ENCODE assay signal across 10 mouse cellular contexts in genomic region chr7:99553222-99553884, GRCm38 (mm10). TPM values are rescaled to one million over a fixed set of nuclear protein-coding genes. Genes with fewer than 3 reads are reported as not detected.
A peak's percentile ranks its signal among the peaks of the same experiment; 100 is the strongest.
DNase-seq lines count a peak whose midpoint lies in the region; ATAC-seq and TF ChIP-seq lines count a peak whose summit lies in the region.
"Had no signal": no experiment of that assay in that cellular context is flagged by ENCODE, and none has a peak within 500 bp of the region (broad histone marks: within the 10 kb centered on the region; RNA-seq: fewer than 3 reads in every experiment).

No protein-coding gene starts in this region.

- H3K9ac ChIP-seq in liver, embryonic 13.5 days = no peak overlapping the region
- H3K9ac ChIP-seq in liver, postnatal 0 days (replicated peaks) = no peak overlapping the region
- peak overlapping the region; percentile 5; the same call in 1 of the 2 replicates for H3K9ac ChIP-seq in intestine, embryonic 15.5 days
- no peak overlapping the region for H3K9ac ChIP-seq in limb, embryonic 12.5 days (replicated peaks)
- H3K9ac ChIP-seq in stomach, postnatal 0 days (ENCODE audit: low read length) = no peak overlapping the region

- H3K27ac ChIP-seq in liver, embryonic 13.5 days = 0 out of 2 replicates have a peak overlapping the region, but pooled peaks have one; percentile 15
- no peak overlapping the region for H3K27ac ChIP-seq in liver, postnatal 0 days (ENCODE audit: low read depth)
- H3K27ac ChIP-seq in intestine, embryonic 15.5 days = peak overlapping the region; percentile 79
- H3K27ac ChIP-seq in limb, embryonic 12.5 days = peak overlapping the region; percentile 89
- H3K27ac ChIP-seq in stomach, postnatal 0 days (replicated peaks) = peak overlapping the region; percentile 30
- H3K27ac ChIP-seq in cerebellum, adult 2 months (ENCODE audit: insufficient read depth, low read length) = no peak overlapping the region
- H3K27ac ChIP-seq: macrophage had no signal

- peaks cover 41% of the 10 kb centered on the region for H3K36me3 ChIP-seq in liver, embryonic 13.5 days
- H3K36me3 ChIP-seq in liver, postnatal 0 days (replicated peaks; ENCODE audit: insufficient read depth, low read length) = 0 out of 2 replicates have a peak, but pooled peaks cover 2% of the 10 kb centered on the region
- H3K36me3 ChIP-seq in intestine, embryonic 15.5 days = no peaks in the 10 kb centered on the region
- peaks cover 8% of the 10 kb centered on the region; the same call in 1 of the 2 replicates for H3K36me3 ChIP-seq in limb, embryonic 12.5 days
- H3K36me3 ChIP-seq in stomach, postnatal 0 days (ENCODE audit: control insufficient read depth, insufficient read depth, low read length) = no peaks in the 10 kb centered on the region

- no peak for TF ChIP-seq CTCF in liver, postnatal 0 days (IDR thresholded peaks at IDR 0.05; ENCODE audit: low read depth)
- no peak for TF ChIP-seq CTCF in stomach, postnatal 0 days (IDR thresholded peaks at IDR 0.05; ENCODE audit: low read depth)
- TF ChIP-seq CTCF in cerebellum, adult 2 months (IDR thresholded peaks at IDR 0.05; ENCODE audit: borderline replicate concordance, insufficient read depth, low read depth, low read length) = no peak

- H3K4me1 ChIP-seq in liver, embryonic 13.5 days (replicated peaks) = peaks cover 45% of the 10 kb centered on the region
- H3K4me1 ChIP-seq in liver, postnatal 0 days (ENCODE audit: insufficient read depth) = peaks cover 20% of the 10 kb centered on the region
- H3K4me1 ChIP-seq in intestine, embryonic 15.5 days (replicated peaks) = peaks cover 30% of the 10 kb centered on the region
- H3K4me1 ChIP-seq in limb, embryonic 12.5 days (replicated peaks) = peaks cover 43% of the 10 kb centered on the region
- peaks cover 15% of the 10 kb centered on the region for H3K4me1 ChIP-seq in stomach, postnatal 0 days (replicated peaks; ENCODE audit: control insufficient read depth, insufficient read depth)
- 0 out of 2 replicates have a peak, but pooled peaks cover 7% of the 10 kb centered on the region for H3K4me1 ChIP-seq in cerebellum, adult 2 months (ENCODE audit: control insufficient read depth, insufficient read depth, low read length)

- ATAC-seq in liver, embryonic 13.5 days (ENCODE audit: low read depth) = no peak
- no peak for ATAC-seq in liver, postnatal 0 days
- peak; percentile 44 for ATAC-seq in intestine, embryonic 15.5 days
- peak; percentile 44 for ATAC-seq in limb, embryonic 12.5 days (ENCODE audit: insufficient number of reproducible peaks, insufficient read depth, low FRiP score, low TSS enrichment, low read depth)
- peak; percentile 73 for ATAC-seq in stomach, postnatal 0 days (ENCODE audit: low FRiP score, low TSS enrichment)
- ATAC-seq: Patski had no signal

- no peak for TF ChIP-seq EP300 in liver, postnatal 0 days (IDR thresholded peaks at IDR 0.05; ENCODE audit: low read depth)
- TF ChIP-seq EP300 in stomach, postnatal 0 days (optimal IDR thresholded peaks at IDR 0.05) = no peak

- DNase-seq in liver, embryonic 13.5 days = no peak
- DNase-seq in liver, postnatal 0 days = no peak
- peak; percentile 72 for DNase-seq in stomach, postnatal 0 days (ENCODE audit: low spot score)
- no peak for DNase-seq in cerebellum, adult 2 months
- no peak for DNase-seq in spleen, postnatal 36 days (ENCODE audit: low spot score in 2 of 2)
- DNase-seq: thymus, postnatal 14 days had no signal

- H3K4me2 ChIP-seq in liver, embryonic 13.5 days = no peak overlapping the region
- H3K4me2 ChIP-seq in liver, postnatal 0 days (ENCODE audit: low read depth, low read length) = no peak overlapping the region
- no peak overlapping the region for H3K4me2 ChIP-seq in intestine, embryonic 15.5 days (replicated peaks)
- H3K4me2 ChIP-seq in limb, embryonic 12.5 days = peak overlapping the region; percentile 31
- no peak overlapping the region; the same call in 1 of the 2 replicates for H3K4me2 ChIP-seq in stomach, postnatal 0 days (replicated peaks; ENCODE audit: low read depth)

- no peak overlapping the region for H3K4me3 ChIP-seq in liver, embryonic 13.5 days (replicated peaks)
- H3K4me3 ChIP-seq in liver, postnatal 0 days (ENCODE audit: low read depth, low read length) = no peak overlapping the region
- H3K4me3 ChIP-seq in intestine, embryonic 15.5 days (replicated peaks) = no peak overlapping the region
- H3K4me3 ChIP-seq in limb, embryonic 12.5 days (replicated peaks) = no peak overlapping the region
- H3K4me3 ChIP-seq in stomach, postnatal 0 days (ENCODE audit: low read depth, low read length) = no peak overlapping the region
- H3K4me3 ChIP-seq in cerebellum, adult 2 months (replicated peaks; ENCODE audit: insufficient read depth, low read depth, low read length) = no peak overlapping the region

- no peak for TF ChIP-seq POLR2A in cerebellum, adult 2 months (IDR thresholded peaks at IDR 0.05; ENCODE audit: borderline replicate concordance, insufficient read depth, low read length)

- no peaks in the 10 kb centered on the region for H3K27me3 ChIP-seq in liver, embryonic 13.5 days
- H3K27me3 ChIP-seq in liver, postnatal 0 days (ENCODE audit: insufficient read depth, low read length) = no peaks in the 10 kb centered on the region
- H3K27me3 ChIP-seq in intestine, embryonic 15.5 days (replicated peaks) = no peaks in the 10 kb centered on the region
- no peaks in the 10 kb centered on the region; the same call in 1 of the 2 replicates for H3K27me3 ChIP-seq in limb, embryonic 12.5 days
- H3K27me3 ChIP-seq in stomach, postnatal 0 days (ENCODE audit: control insufficient read depth, insufficient read depth, low read length) = no peaks in the 10 kb centered on the region
- H3K27me3 ChIP-seq in cerebellum, adult 2 months (ENCODE audit: control insufficient read depth, insufficient read depth, low read length) = no peaks in the 10 kb centered on the region
- H3K27me3 ChIP-seq: Patski had no signal

- no peaks in the 10 kb centered on the region for H3K9me3 ChIP-seq in liver, embryonic 13.5 days (replicated peaks)
- H3K9me3 ChIP-seq in liver, postnatal 0 days (ENCODE audit: low read length) = no peaks in the 10 kb centered on the region
- no peaks in the 10 kb centered on the region for H3K9me3 ChIP-seq in intestine, embryonic 15.5 days
- H3K9me3 ChIP-seq in limb, embryonic 12.5 days = no peaks in the 10 kb centered on the region
- H3K9me3 ChIP-seq in stomach, postnatal 0 days (ENCODE audit: control insufficient read depth, low read length) = no peaks in the 10 kb centered on the region

- 63% methylated on average over 9 of the region's 9 CpGs for WGBS in liver, embryonic 13.5 days (ENCODE audit: insufficient replicate concordance)
- WGBS in liver, postnatal 0 days (ENCODE audit: insufficient replicate concordance) = 68% methylated on average over 9 of the region's 9 CpGs
- 27% methylated on average over 9 of the region's 9 CpGs for WGBS in intestine, embryonic 15.5 days
- WGBS in limb, embryonic 12.5 days = 28% methylated on average over 9 of the region's 9 CpGs
- 24% methylated on average over 9 of the region's 9 CpGs for WGBS in stomach, postnatal 0 days
- WGBS in cerebellum, adult 2 months = 44% methylated on average over 9 of the region's 9 CpGs

RNA-seq across cellular contexts. Expression of gene Arrb1, which starts 18.1 kb away (rescaled TPM):
- polyA plus RNA-seq in liver, embryonic 13.5 days (2015; fragmentation: Nextera tagmentation; extraction: Ambion mirVana) = 96.5 and 121 TPM in 2 replicates
- polyA plus RNA-seq in liver, postnatal 0 days (2015; fragmentation: Nextera tagmentation; extraction: Ambion mirVana) = 20.1 and 21.8 TPM in 2 replicates
- polyA plus RNA-seq in intestine, embryonic 15.5 days (2015; fragmentation: Nextera tagmentation; extraction: Ambion mirVana) = 8.5 and 9.0 TPM in 2 replicates
- 8.1 and 8.4 TPM in 2 replicates for polyA plus RNA-seq in limb, embryonic 12.5 days (2016; fragmentation: Nextera tagmentation; extraction: Ambion mirVana)
- polyA plus RNA-seq in stomach, postnatal 0 days (2015; fragmentation: Nextera tagmentation; extraction: Ambion mirVana) = 3.6 and 4.4 TPM in 2 replicates
- 111 and 115 TPM in 2 replicates for polyA plus RNA-seq in cerebellum, adult 2 months (2012; rRNA removed)

Comparison
In these comparisons a context has a peak if more than half of its experiments do, and no peak if none do; other contexts are left out.
1. H3K27ac ChIP-seq: peak in liver, embryonic 13.5 days (single experiment), intestine, embryonic 15.5 days (single experiment), limb, embryonic 12.5 days (single experiment) and stomach, postnatal 0 days (single experiment); none in liver, postnatal 0 days (single experiment) and cerebellum, adult 2 months (single experiment).
2. ATAC-seq: peak in intestine, embryonic 15.5 days (single experiment), limb, embryonic 12.5 days (single experiment) and stomach, postnatal 0 days (single experiment); none in liver, embryonic 13.5 days (single experiment) and liver, postnatal 0 days (single experiment).